Mouse (Mus musculus) liver, embryonic 12.5 days (tissue): Measurements from ENCODE around the gene Tbc1d22b. TPM values are rescaled to one million over a fixed set of nuclear protein-coding genes. Genes with fewer than 3 reads are reported as not detected.

Source experiments
- ATAC-seq: fragments of 200-750 bp; cut with Nextera tagmentation; 2 replicates; pipeline ENCODE4 v1.8.0; 2017; ENCODE audit warnings: moderate number of reproducible peaks, mild to moderate bottlenecking, moderate library complexity
- H3K27ac ChIP-seq: fragments of 300-500 bp; sonication (generic); 2 replicates; pipeline ENCODE4 v1.5.1; 2016; ENCODE audit warnings: mild to moderate bottlenecking
- H3K27me3 ChIP-seq: fragments of 300-500 bp; sonication (generic); replicated peaks from 2 replicates; pipeline ENCODE4 v1.6.1; 2016; ENCODE audit warnings: mild to moderate bottlenecking, moderate library complexity
- H3K36me3 ChIP-seq: fragments of 300-500 bp; sonication (generic); 2 replicates; pipeline ENCODE4 v1.6.1; 2016; ENCODE audit warnings: mild to moderate bottlenecking, moderate library complexity
- H3K4me1 ChIP-seq: fragments of 300-500 bp; sonication (generic); 2 replicates; pipeline ENCODE4 v1.6.1; 2016
- H3K4me2 ChIP-seq: fragments of 300-500 bp; sonication (generic); 2 replicates; pipeline ENCODE4 v1.6.1; 2016; ENCODE audit warnings: mild to moderate bottlenecking, moderate library complexity
- H3K4me3 ChIP-seq: fragments of 300-500 bp; sonication (generic); 2 replicates; pipeline ENCODE4 v1.5.1; 2016; ENCODE audit warnings: mild to moderate bottlenecking, moderate library complexity
- H3K9ac ChIP-seq: fragments of 300-500 bp; sonication (generic); 2 replicates; pipeline ENCODE4 v1.6.1; 2016; ENCODE audit warnings: mild to moderate bottlenecking, moderate library complexity
- H3K9me3 ChIP-seq: fragments of 300-500 bp; sonication (generic); replicated peaks from 2 replicates; pipeline ENCODE4 v1.6.1; 2016; ENCODE audit warnings: mild to moderate bottlenecking, moderate library complexity
- WGBS: fragments of 180-500 bp; shearing (Covaris S2); methylation state at CpG from one replicate; pipeline ENCODE4 v1.1.7; 2016; ENCODE audit not compliant: insufficient replicate concordance; 5-methylcytosine and 5-hydroxymethylcytosine counted together
- polyA plus RNA-seq: library from polyadenylated mRNA; unstranded; fragments of >200 nt; fragmentation: Nextera tagmentation; extraction: Ambion mirVana; gene quantifications from 2 replicates; pipeline ENCODE4 v1.2.1, GENCODE M21; 2016

The Tbc1d22b gene
- 7.4 and 7.9 TPM in 2 replicates for polyA plus RNA-seq

DNA sequence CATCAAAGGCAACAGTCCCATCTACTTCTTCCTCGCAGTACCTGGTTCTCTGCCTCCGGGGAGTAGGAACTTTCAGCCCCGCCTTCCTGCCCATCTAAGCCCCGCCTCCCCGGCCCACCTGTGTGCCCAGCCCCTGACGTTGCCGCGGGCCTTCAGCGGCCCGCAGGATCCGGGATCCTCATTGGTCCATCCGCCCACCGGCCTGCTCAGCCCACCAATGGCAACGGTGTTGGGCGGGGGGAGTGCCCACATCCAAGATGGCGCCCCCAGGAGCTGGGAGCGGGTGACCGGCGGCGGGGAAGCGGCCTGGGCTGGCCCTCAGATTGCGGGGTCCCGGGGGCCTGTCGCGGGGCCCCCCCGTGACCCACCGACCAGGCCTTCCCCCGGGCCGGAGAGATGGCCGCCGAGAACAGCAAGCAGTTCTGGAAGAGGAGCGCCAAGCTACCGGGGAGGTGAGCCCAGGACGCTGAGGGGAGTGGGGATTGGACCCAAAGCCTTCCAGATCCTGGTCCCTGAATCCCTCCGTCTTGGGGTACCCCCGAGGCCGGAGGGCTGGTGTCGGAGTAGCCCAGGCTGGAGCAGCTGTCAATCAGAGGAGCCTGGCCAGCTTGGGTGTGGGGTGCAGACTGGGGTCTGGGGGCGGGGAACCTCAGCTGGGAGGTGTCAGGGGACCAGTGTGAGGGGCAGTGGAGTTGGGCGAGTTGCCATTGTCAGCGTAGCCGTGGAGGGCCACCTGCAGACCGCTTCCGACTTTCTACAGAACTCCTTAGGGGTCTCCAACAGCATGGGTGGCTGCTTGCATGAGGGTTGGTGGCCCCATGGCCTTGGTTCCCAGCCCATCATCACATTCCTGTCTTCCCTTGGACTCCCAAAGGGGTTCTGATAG, at the start of gene Tbc1d22b, which contains the start of gene Gm17657:
Tbc1d22b (plus strand) TSS at position 243 of the 886 bp plus-strand sequence.
Gm17657 (minus strand) TSS at position 96 of the 886 bp plus-strand sequence.
- H3K9me3 ChIP-seq, result no peaks in the 10 kb centered on the region
- peak within 1 kb of the TSS; percentile 91 for H3K9ac ChIP-seq
- no peaks in the 10 kb centered on the region for H3K27me3 ChIP-seq
- H3K4me3 ChIP-seq, result peak within 1 kb of the TSS; percentile 94
- peak within 1 kb of the TSS; percentile 65 for H3K27ac ChIP-seq
- H3K4me2 ChIP-seq, result peak within 1 kb of the TSS; percentile 97
- no peaks in the 10 kb centered on the region for H3K36me3 ChIP-seq
- peaks cover 38% of the 10 kb centered on the region for H3K4me1 ChIP-seq
- peak; percentile 97 for ATAC-seq
- WGBS, result under 1% methylated on average over 43 of the region's 44 CpGs

DNA sequence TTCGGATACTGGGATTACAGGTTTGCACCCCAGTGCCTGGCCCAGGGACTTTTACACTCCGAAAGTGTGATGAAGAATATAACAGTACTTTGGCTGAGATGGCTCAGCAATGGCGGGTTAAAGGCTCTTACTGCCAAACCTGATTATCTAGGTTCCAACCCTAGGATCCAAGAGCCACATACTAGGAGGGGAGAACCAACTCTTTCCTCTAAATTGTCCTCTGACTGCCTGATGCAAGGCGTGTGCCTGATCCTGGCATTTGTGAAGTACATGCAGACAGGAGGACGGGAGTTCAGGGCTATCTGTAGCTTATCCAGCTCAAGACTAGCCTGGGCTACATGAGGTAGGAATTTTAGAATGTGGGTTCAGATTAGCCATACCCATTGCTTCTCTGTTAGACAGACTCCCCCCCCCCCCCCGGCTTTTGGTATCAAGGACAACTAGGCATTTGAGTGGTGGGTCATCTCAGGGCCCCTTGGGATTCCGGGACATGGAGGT, 49.3 kb upstream of the Tbc1d22b start:
- no peaks in the 10 kb centered on the region for H3K27me3 ChIP-seq
- peaks cover 15% of the 10 kb centered on the region for H3K36me3 ChIP-seq
- H3K4me1 ChIP-seq, result peaks cover 82% of the 10 kb centered on the region
- H3K4me3 ChIP-seq, result peak overlapping the region; percentile 32
- ATAC-seq, result peak; percentile 16
- 23% methylated on average over 7 of the region's 7 CpGs for WGBS
- peak overlapping the region; percentile 67 for H3K4me2 ChIP-seq
- peak overlapping the region; percentile 100 for H3K27ac ChIP-seq
- H3K9ac ChIP-seq, result peak overlapping the region; percentile 84
- H3K9me3 ChIP-seq, result no peaks in the 10 kb centered on the region

- Histone ChIP-seq H3K9ac (peak overlapping the region; percentile 84), H3K27ac (peak overlapping the region; percentile 100), H3K4me3 (peak overlapping the region; percentile 32; the same call in 1 of the 2 replicates), H3K27me3 (no peaks in the 10 kb centered on the region), H3K4me2 (peak overlapping the region; percentile 67), H3K9me3 (no peaks in the 10 kb centered on the region), H3K36me3 (peaks cover 11% of the 10 kb centered on the region), H3K4me1 (peaks cover 85% of the 10 kb centered on the region)
- 23% methylated on average over 17 of the region's 17 CpGs for WGBS
- ATAC-seq, result peak; percentile 90
These were observed 48.6 kb upstream of the Tbc1d22b start for GRCm38 (mm10) chr17:29500802-29501469.

- H3K27ac ChIP-seq, result peak overlapping the region; percentile 100
- no peaks in the 10 kb centered on the region for H3K36me3 ChIP-seq
- H3K4me3 ChIP-seq, result no peak overlapping the region
- H3K4me2 ChIP-seq, result peak overlapping the region; percentile 53
- WGBS, result 40% methylated on average over 7 of the region's 7 CpGs
- no peaks in the 10 kb centered on the region for H3K27me3 ChIP-seq
- no peaks in the 10 kb centered on the region for H3K9me3 ChIP-seq
- H3K4me1 ChIP-seq, result peaks cover 82% of the 10 kb centered on the region
- H3K9ac ChIP-seq, result peak overlapping the region; percentile 84
- no peak; the same call in 1 of the 2 replicates for ATAC-seq
These were observed 47.4 kb upstream of the Tbc1d22b start for GRCm38 (mm10) chr17:29502005-29502668.

GRCm38 (mm10) chr17:29502669-29503665, 46.6 kb upstream of the Tbc1d22b start:
- no peaks in the 10 kb centered on the region for H3K9me3 ChIP-seq
- peak overlapping the region; percentile 53 for H3K4me2 ChIP-seq
- peaks cover 84% of the 10 kb centered on the region for H3K4me1 ChIP-seq
- H3K27ac ChIP-seq, result peak overlapping the region; percentile 100
- H3K4me3 ChIP-seq, result no peak overlapping the region
- no peaks in the 10 kb centered on the region for H3K27me3 ChIP-seq
- H3K9ac ChIP-seq, result peak overlapping the region; percentile 84
- no peaks in the 10 kb centered on the region for H3K36me3 ChIP-seq
- 13% methylated on average over 32 of the region's 32 CpGs for WGBS
- ATAC-seq, result no peak

DNA sequence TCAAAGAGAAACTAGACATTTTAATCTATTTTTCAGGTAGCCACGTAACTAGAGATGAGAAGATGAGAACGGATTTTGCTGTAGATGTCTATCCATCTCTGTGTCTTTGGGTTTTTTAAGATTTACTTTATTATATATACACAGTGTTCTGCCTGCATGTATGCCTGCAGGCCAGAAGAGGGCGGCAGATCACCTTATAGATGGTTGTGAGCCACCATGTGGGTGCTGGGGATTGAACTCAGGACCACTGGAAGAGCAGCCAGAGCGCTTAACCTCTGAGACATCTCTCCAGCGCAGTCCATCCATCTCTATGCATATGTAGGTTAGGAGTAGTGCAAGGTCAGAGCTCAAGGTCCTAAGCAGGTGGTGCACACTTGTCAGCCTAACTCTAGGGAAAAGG, 45.9 kb upstream of the Tbc1d22b start:
- peak overlapping the region; percentile 100 for H3K27ac ChIP-seq

GRCm38 (mm10) chr17:29508927-29509608, 40.5 kb upstream of the Tbc1d22b start:
- ATAC-seq, result peak; percentile 80
- Histone ChIP-seq H3K4me2 (peak overlapping the region; percentile 25), H3K36me3 (no peaks in the 10 kb centered on the region), H3K9ac (peak overlapping the region; percentile 64), H3K27me3 (no peaks in the 10 kb centered on the region), H3K27ac (peak overlapping the region; percentile 90), H3K4me3 (no peak overlapping the region), H3K4me1 (peaks cover 85% of the 10 kb centered on the region), H3K9me3 (no peaks in the 10 kb centered on the region)
- 49% methylated on average over 12 of the region's 12 CpGs for WGBS

More for the DNA sequence above, 45.9 kb upstream of the Tbc1d22b start:
- H3K9ac ChIP-seq, result peak overlapping the region; percentile 84; the same call in 1 of the 2 replicates
- H3K4me1 ChIP-seq, result peaks cover 84% of the 10 kb centered on the region
- H3K27me3 ChIP-seq, result no peaks in the 10 kb centered on the region
- H3K36me3 ChIP-seq, result no peaks in the 10 kb centered on the region
- ATAC-seq, result no peak
- no peak overlapping the region for H3K4me3 ChIP-seq
- H3K9me3 ChIP-seq, result no peaks in the 10 kb centered on the region
- WGBS, result 76% methylated on average over 5 of the region's 5 CpGs
- no peak overlapping the region; the same call in 1 of the 2 replicates for H3K4me2 ChIP-seq

DNA sequence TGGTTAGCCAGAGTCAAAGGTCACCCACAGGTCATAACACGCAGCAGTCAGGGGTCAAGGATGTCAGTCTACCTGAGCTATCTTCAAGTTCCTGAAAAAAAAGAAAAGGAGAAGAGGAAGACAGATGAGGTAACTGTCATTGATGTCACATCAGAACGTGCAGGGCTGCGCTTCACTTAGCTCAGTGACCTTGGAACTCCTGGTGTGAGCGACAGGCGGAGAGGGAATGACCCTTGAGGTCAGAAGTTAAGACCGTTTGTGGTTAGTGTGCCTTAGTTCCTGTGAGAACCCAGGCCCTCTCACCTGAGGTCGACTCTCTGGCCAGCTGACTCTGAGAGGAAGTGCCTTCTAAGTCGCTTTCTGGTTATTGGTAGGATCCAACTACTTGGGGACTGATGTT, 38.9 kb upstream of the Tbc1d22b start:
- 45% methylated on average over 8 of the region's 8 CpGs for WGBS
- ATAC-seq, result no peak
- Histone ChIP-seq H3K4me1 (peaks cover 86% of the 10 kb centered on the region), H3K27me3 (no peaks in the 10 kb centered on the region), H3K9ac (peak overlapping the region; percentile 64), H3K4me2 (no peak overlapping the region), H3K27ac (peak overlapping the region; percentile 90), H3K36me3 (no peaks in the 10 kb centered on the region), H3K9me3 (no peaks in the 10 kb centered on the region), H3K4me3 (no peak overlapping the region)

DNA sequence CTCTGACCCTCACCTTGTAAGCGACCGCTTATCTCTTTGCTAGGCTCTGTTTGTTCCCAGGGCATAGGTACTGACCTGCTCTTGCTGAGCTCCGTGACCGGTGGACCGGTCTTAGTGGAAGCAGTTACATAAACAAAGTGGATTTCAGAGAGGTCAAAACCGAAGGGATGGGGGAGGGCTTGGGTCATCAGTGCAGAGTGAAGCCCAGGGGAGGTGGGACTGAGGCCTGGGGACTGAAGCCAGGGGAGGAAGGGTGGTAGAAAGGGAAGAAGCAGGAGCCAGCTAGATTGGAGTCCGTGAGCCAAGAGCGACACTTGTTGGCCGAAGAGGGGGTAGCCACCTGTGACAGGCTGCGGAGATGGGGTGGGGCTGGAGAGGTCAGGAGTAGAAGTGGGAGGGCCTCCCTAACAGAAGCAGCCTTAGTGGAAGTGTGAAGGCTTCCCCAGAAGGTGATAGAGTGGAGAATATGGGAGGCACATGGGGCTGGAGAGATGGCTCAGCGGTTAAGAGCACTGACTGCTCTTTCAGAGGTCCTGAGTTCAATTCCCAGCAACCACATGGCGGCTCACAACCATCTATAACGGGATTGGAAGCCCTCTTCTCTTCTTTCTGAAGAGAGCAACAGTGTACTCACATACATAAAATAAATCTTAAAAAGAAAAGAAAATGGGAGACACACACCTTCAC, 36.4 kb upstream of the Tbc1d22b start:
- Histone ChIP-seq H3K36me3 (no peaks in the 10 kb centered on the region), H3K4me1 (peaks cover 65% of the 10 kb centered on the region), H3K9me3 (no peaks in the 10 kb centered on the region), H3K27me3 (no peaks in the 10 kb centered on the region), H3K4me2 (peak overlapping the region; percentile 29), H3K27ac (peak overlapping the region; percentile 90), H3K9ac (peak overlapping the region; percentile 36), H3K4me3 (no peak overlapping the region)
- ATAC-seq, result peak; percentile 85
- WGBS, result 27% methylated on average over 13 of the region's 13 CpGs

DNA sequence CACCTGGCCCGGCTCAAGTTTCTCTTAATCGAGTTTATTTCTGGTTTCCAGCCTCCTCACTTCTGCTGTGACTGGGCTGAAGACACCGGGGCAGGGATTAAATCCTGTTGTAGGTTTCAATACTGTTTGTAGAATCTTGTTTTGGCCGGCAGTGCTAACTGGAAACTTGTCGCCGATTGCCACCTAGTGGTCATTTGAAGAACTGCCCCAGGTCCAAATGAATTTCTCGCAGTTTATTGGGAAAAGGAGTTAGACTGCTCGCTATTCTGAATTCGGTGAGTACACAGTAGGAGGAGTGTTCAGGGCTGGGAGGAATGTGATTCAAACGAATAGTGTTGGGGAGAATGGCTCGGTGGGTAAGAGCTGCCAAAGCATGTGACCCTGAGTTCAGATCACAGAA, 35.1 kb upstream of the Tbc1d22b start:
- Histone ChIP-seq H3K9ac (peak overlapping the region; percentile 4; the same call in 1 of the 2 replicates), H3K4me3 (no peak overlapping the region), H3K9me3 (no peaks in the 10 kb centered on the region), H3K4me2 (no peak overlapping the region), H3K27ac (peak overlapping the region; percentile 90), H3K4me1 (peaks cover 53% of the 10 kb centered on the region), H3K36me3 (no peaks in the 10 kb centered on the region), H3K27me3 (no peaks in the 10 kb centered on the region)
- ATAC-seq, result no peak
- 3% methylated on average over 11 of the region's 11 CpGs for WGBS
